Mouse (Mus musculus) lung, postnatal 25 days (tissue): ENCODE results near the gene St5.

Experiments used
- DNase-seq: peaks from one replicate; pipeline ENCODE4 v3.0.0; 2022; ENCODE audit warnings: low spot score

The St5 gene

DNA sequence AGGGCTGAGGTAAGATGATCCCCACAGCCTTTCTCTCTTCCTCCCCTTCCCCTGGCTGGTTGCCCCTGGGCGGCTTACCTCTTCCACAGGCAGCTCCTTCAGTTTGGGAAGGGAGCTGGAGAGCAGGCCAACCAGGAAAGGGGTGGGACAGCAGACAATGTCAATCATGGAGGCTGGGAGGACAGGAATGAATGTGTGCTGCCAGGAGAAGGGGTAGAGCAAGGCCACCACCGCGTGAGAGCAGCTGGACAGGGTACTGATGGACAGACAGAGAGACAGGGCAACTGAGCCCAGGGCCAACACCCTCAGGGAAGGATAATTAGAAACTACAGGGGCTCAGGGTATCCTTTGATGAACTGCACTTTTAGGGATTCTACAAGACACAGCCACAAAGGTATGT is 175.9 kb downstream of the St5 start:
- no peak for DNase-seq

DNA sequence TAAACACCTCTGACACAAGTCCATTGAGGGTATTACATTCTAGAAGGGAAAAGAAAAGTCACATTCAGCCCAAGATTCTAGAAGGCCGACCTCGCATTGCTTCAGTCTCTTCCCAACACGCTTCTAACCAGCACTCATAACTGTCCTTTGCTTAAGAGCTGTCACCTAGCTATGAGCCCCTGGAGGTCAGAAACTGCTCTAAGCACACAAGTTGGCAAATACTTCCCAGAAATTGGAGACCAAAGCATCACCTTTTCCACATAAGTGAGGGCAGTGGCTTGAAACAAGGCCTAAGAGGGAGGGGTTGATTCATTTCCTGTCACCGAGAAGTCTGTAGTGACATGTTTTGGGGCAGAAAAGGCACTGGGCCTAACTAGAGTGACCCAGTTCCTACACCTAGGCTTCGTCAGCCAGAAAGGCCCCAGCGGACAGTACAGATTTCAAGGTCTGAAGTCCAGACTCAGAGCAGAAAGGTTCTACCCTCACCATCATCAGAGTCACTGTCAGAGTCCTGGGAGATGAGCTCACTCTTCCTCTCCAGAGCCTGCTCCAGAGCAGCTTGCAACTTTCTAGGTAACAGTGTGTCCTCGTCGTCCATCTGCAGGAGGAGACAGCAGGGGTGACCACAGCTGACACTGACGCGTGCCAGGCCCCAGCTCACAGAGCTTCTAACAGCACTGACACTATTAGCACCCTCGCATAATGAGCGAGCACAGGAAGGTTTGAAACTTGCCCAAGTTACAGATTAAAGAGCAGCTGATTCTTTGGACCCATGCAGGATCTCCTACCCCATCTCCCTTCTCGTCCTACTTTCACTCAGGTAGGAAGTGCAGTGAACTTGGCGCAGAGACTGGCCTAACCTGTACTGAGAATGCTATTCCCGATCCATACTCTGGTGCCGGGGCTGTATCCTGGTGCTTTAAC is 177.4 kb downstream of the St5 start:
- DNase-seq = no peak

DNA sequence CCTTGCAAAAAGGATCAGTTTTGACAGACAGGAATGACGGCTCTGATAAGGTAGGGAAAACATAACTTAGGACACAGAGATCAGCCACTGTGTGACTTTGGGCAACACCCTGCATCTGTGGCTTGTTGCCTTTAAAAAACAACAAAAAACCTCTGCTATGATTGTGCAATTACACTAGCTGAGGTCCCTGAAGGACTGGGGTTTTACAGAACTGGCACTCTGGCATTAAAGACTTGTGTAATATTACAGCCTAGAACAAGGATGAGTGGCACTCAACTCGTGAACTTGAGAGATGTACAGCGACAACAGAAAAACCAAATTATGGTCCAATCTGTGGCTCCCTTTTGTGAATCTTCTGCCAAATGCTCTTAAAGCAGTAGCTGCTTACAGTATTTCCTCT is 178.6 kb downstream of the St5 start:
- DNase-seq = peak; percentile 51

DNA sequence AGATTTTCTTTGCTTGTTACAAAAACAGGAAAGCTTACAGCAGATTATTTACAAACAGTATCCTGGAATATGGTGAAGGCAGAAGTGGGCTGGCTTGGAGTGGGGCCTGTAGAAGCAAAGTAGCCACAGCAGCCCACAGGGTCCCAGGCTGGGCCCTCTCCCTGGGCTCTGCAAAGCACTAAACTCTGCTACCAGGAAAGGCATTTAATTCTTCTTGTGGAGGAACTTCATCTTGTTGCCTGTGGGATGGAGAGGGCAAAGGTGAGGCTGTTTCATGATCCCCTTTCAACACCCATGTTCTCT is 179.0 kb downstream of the St5 start:
- no peak for DNase-seq

DNA sequence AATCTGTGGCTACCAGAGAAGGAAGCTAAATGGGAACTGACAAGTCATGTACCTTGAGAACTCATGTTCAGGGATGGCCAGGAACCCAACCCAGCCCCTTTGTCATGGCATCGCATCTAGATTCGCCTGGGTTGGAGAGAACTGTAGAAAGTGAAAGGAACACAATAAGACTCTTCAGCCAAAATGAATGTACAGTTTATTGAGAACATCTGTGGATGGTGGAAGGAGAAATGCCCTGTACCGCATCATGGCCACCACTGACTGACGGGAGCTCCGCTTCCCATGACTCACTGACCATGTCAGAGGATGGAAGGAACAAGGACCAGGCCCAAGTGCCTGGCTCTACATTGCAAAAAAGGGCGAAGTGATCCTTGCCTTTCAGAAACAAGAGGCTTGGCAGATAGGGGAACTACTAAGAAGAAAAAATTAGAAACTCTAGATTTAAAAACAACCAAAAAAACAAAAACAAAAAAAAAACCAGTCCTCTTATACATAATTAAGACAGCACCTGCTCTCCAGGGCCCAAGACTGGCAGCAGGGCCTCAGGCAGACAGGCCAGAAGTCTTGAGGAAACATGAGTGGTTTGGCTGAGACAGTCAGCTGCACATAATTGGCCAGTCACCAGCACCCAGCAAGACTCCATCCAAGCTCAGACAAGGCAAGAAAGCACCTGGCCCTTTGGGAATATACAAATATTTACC is 179.5 kb downstream of the St5 start:
- no peak for DNase-seq

DNA sequence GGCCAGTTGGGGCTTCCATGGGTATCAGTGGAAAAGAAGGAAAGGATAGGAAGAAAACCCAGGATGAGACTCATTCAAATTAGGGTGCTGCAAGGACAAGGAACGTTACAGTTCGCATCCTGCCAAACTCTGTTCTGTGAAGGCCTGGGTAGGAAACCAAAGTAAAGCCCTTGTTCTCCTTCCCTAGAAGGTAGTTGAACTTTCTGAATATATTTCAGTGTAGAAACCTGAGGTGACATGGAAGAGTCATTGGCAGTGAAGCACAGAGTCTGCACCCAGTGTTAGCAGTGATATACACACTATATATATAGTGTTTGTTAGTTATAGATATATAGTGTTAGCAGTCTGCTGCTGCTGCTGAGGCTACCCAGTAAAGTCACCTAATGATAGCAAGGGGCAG is 180.1 kb downstream of the St5 start:
- no peak for DNase-seq

- no peak for DNase-seq
These were observed 181.3 kb downstream of the St5 start for GRCm38 (mm10) chr7:109522084-109522483.

DNA sequence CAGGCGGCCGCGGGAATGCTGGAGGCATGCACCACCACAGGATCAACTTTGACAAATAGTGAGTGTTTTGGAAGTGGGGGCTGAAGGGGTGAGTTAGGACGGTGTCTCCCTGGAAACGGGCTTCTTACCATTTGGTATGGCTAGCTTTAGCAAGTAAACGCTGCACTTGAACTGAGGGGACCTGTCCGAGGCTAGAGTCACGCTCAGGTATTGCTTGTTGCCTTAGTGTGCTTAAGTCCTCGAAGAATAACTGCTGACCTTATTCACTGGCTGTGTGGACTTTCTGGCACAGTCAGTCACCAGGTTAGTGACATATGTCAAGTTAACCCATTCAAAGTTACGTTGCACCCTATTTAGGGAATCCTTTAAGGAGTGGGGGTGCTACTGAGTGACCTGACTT is 183.5 kb downstream of the St5 start:
- no peak for DNase-seq

GRCm38 (mm10) chr7:109518838-109519696 is 184.3 kb downstream of the St5 start, which contains the start of gene Rpl27a:
Rpl27a (plus strand) TSS chr7:109519147.
- DNase-seq = peak; percentile 98

DNA sequence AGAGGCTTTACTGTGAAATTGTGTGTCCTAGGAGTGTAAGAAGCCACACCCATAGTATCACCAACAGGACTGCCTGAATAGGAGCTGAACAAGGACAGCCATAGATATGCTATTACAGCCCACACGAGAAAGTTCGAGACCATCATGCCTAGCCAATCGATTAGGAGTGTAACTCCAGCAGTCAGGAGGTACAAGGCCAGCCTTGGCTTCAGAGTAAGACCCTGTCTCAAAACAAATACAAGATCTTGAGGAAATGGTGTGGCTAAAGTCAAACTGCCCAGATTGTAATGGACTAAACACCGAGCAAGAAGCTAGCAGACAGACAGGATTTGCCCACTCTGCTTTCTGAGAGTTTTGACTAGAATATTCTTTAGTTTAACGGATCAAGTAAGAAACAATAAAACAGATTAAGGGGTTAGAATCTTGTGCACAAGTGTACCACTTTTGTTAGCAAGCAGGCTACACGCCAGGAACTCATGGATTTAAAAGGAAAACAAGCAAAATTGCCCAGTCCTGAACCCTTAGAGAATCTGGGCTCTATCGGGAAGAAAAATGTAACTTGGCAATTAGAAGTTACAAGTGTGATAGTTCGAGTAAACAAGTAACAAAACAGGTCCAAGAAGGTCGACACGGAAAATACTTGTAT is 185.2 kb downstream of the St5 start:
- DNase-seq = no peak

- DNase-seq = no peak
These were observed 186.9 kb downstream of the St5 start for GRCm38 (mm10) chr7:109516500-109516899.

DNA sequence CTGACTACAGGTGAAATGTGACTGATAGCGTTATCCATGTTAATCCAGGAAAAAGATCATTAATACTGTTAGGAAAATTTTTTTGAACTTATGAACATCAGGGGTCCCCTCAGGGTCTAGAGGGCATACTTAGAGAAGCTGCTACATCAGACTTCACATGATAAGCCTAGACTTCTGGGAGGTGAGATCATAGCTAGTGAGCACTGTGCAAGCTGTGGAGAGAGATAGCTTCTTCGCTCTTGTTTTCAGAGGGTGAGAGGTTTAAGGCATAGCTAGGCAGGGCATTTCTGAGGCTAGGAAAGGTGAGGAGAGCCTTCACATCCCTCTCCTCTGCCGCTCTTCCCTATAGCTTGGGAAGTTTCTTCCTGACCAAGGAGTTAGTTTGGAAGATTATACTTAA is 191.6 kb downstream of the St5 start:
- DNase-seq = no peak

GRCm38 (mm10) chr7:109510799-109511198 is 192.6 kb downstream of the St5 start:
- no peak for DNase-seq

GRCm38 (mm10) chr7:109508034-109508433 is 195.4 kb downstream of the St5 start, which contains the start of gene Trim66:
Trim66 (minus strand) TSS chr7:109508134.
- DNase-seq = no peak

DNA sequence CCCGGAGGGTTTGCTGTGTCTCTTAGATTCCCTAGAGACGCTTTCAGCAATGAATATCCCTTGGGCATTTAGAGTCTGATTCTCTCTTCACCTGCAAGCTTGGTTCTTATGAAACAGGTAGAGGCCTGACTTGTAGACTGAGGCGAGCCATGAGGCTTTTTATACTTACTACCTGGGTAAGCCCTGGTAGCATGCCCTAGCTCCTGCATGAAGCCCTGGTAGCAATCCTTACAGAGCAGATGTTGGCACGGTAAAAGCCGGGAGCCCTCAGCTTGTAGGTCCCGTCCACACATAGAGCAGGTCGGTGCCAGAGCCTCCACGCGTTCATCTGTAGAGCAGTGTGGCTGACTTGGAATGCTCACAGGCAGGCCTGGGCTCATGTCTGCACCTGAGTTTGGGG is 195.8 kb downstream of the St5 start:
- no peak for DNase-seq

GRCm38 (mm10) chr7:109507119-109507518 is 196.3 kb downstream of the St5 start:
- no peak for DNase-seq

DNA sequence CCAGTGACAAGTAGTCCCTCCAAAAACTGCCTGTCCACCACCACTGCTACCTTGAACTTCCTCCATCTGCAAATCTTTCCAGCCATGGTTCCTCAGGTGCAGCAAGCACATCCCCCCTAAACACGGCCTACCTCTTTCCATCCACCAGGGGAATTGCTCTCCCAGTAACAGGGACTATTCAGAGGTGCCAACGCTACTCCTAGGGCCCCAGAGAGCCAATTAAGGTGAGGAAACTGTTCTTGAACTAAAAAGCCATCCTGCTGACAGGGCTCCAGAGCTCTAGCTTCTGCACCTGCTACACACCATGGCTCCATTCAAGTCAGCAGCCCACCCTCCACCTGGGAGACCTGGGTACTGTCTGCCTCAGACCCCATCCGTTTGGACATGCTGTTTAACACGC is 205.9 kb downstream of the St5 start:
- no peak for DNase-seq

DNA sequence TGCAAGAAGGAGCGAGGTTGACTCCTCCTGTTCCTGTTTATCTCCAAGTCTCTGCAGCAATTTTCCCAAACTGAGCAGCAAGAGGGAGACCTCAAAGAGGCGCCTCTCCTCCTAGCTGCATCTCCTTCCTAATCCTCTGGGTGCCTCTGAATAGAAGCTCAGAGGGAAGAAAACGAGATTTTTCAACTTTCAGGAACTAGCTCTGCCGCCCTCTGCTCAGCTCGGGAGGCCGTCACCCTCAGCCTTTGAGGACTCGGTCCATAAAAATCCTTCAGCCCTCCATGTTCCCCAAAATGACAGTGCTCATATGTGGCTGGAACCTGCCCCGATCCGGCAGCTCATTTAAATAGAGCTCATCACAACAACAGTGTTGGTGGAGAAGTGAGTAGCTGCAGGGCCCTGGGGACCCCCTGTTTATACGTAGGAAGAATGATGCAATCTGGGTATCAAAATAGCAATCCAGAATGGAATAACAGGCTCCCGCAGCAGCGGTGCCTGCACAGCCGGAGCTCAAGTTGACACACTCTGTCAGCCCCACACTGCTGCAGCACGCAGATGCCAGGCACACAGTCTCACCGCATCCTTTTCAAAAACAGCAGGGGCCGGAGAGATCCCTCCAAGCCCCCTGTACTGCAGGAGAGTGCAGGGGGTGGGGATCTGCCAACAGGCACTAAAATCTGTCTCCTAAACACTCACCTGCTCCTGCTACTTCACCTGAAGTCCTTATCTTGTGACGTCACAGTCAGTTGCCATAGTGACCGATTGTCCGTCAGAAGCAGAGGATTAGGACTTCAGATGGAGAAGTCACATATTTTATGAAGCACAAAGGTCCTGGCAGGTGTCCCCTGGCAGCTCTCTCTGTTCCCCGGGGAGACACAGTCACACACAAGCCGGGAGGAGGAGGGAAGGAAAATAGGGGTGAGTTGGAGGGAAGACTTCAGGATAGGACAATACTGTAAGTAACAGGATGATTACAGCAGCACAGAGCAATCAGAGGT is 209.8 kb downstream of the St5 start:
- DNase-seq = no peak

DNA sequence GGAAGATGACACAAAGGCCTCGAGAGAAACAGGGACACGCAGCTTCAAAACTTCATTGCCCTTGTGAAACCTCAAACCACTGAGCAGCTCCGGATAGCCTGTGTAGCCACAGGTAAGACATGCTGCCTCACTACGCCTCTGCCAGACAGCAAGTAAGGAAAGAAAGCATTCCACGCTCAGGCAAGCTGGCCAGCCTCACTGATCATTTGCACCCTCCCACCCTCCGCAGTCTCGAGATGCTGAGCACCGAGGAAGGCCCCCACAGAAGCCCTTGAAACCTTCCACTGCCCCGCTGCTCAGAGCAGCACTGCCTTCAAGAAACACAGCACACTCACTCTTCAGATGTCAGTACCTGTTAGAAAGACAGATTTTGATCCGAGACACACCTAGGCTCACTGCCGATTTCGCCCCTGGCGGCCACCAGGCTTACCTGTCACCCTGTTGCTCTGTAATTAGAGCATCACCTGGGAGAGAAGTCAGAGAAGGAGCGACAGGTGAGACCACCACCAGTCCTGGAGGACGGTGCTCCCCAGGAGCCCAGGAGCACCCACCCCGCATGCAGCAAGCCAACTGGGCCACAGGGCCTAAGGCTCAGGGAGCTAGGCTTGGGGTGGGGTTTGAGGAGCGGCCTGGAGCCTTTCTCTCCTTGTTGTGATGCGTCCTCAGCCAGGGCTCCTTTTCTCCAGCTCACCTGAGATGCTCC is 210.6 kb downstream of the St5 start:
- DNase-seq = no peak

- DNase-seq = no peak
These were observed 219.2 kb downstream of the St5 start for GRCm38 (mm10) chr7:109484221-109484620.
